Mouse (Mus musculus) left cerebral cortex, postnatal 10 days (tissue): ENCODE data around the gene Pim1. TPM values are rescaled to one million over a fixed set of nuclear protein-coding genes. Genes with fewer than 3 reads are reported as not detected.
"Not testable (repeated sequence)": the region's sequence is repeated elsewhere in the genome, so short reads cannot be mapped to it uniquely, and the experiment has no call there.

ENCODE experiments used
- DNase-seq, 2 experiments: peaks; one replicate each; pipeline ENCODE4 v3.0.0; 2021 to 2022; ENCODE audit warnings: low spot score in 2 of 2, mixed read lengths in 1 of 2; ENCODE audit errors: extremely low spot score in 1 of 2
- intact Hi-C: fragments of 180-260 bp; cut with DNase I; formaldehyde crosslinking; loops from one replicate; pipeline ENCODE4 v1.15.1; 2025
- total RNA-seq, 2 experiments: library from RNA; stranded (reverse); gene quantifications; 2 replicates each; pipeline ENCODE4 v1.2.3; 2021

The Pim1 gene
- total RNA-seq, 2 experiments from 2014 or later, result 3.7 to 5.2 TPM

GRCm38 (mm10) chr17:29502669-29503665 lies 12.4 kb downstream of the Pim1 start:
- intact Hi-C loops, result no loop called here
- no peak for DNase-seq

GRCm38 (mm10) chr17:29503700-29504099 lies 13.1 kb downstream of the Pim1 start:
- intact Hi-C loops, result no loop called here
- DNase-seq, result no peak

GRCm38 (mm10) chr17:29508927-29509608 lies 18.5 kb downstream of the Pim1 start:
- no peak for DNase-seq
- intact Hi-C loops, result no loop called here

GRCm38 (mm10) chr17:29510691-29511090 lies 20.1 kb downstream of the Pim1 start:
- no peak for DNase-seq
- intact Hi-C loops, result loop anchor here (5.0 kb wide), 1 partner anchor 243 kb away; the partner anchor contains the start of gene BC004004

- peak in 1 of 2 experiments; percentile 80 for DNase-seq
- intact Hi-C loops, result loop anchor here (5.0 kb wide), 1 partner anchor 246 kb away; the partner anchor contains the start of gene BC004004
These were observed 22.6 kb downstream of the Pim1 start for GRCm38 (mm10) chr17:29513044-29513730.

- DNase-seq, result peak; percentile 73 to 84
- intact Hi-C loops, result loop anchor here (2.0 to 5.0 kb wide), 2 partner anchors 118 to 247 kb away; partner anchors contain the start of gene BC004004
These were observed 23.9 kb downstream of the Pim1 start for GRCm38 (mm10) chr17:29514435-29514834.

GRCm38 (mm10) chr17:29518665-29519064 lies 28.1 kb downstream of the Pim1 start:
- DNase-seq, intact Hi-C loops: not testable (repeated sequence)

GRCm38 (mm10) chr17:29519731-29520130 lies 29.2 kb downstream of the Pim1 start:
- intact Hi-C loops, result no loop called here
- DNase-seq, result no peak

- DNase-seq, result no peak
- intact Hi-C loops, result no loop called here
These were observed 35.1 kb downstream of the Pim1 start for GRCm38 (mm10) chr17:29525613-29526012.

- peak in 1 of 2 experiments; percentile 64 for DNase-seq
- intact Hi-C loops, result no loop called here
These were observed 38.1 kb downstream of the Pim1 start for GRCm38 (mm10) chr17:29528568-29529187.

GRCm38 (mm10) chr17:29530508-29530907 lies 40.0 kb downstream of the Pim1 start:
- DNase-seq, result no peak
- intact Hi-C loops, result no loop called here

GRCm38 (mm10) chr17:29531278-29531677 lies 40.7 kb downstream of the Pim1 start:
- intact Hi-C loops, result no loop called here
- no peak for DNase-seq

GRCm38 (mm10) chr17:29531757-29532384 lies 41.3 kb downstream of the Pim1 start:
- intact Hi-C loops, result no loop called here
- no peak for DNase-seq

- intact Hi-C loops, result no loop called here
- no peak for DNase-seq
These were observed 43.3 kb downstream of the Pim1 start for GRCm38 (mm10) chr17:29533866-29534265.

GRCm38 (mm10) chr17:29540426-29540825 lies 49.9 kb downstream of the Pim1 start:
- DNase-seq, result no peak
- intact Hi-C loops, result no loop called here

GRCm38 (mm10) chr17:29541419-29541818 lies 50.9 kb downstream of the Pim1 start:
- intact Hi-C loops, result no loop called here
- peak in 1 of 2 experiments; percentile 65 for DNase-seq

GRCm38 (mm10) chr17:29542831-29543690 lies 52.5 kb downstream of the Pim1 start:
- no peak for DNase-seq
- intact Hi-C loops, result no loop called here
